Mouse (Mus musculus): ENCODE results near the gene Lcp2.

Gene Lcp2

GRCm38 (mm10) chr11:34034794-34035193 lies 11.9 kb upstream of the Lcp2 start:
- POLR2A ChIA-PET: no interaction called here
- CTCF ChIA-PET: interaction anchor here in 1 of 4 experiments (0.6 kb wide), 1 partner anchor 913 kb away, joined by 3 read pairs; no protein-coding TSS in a partner anchor

- ChIA-PET POLR2A (no interaction called here), CTCF (no interaction called here)
Measured at GRCm38 (mm10) chr11:34035909-34036658, 10.6 kb upstream of the Lcp2 start.

GRCm38 (mm10) chr11:34040061-34040460 lies 6.7 kb upstream of the Lcp2 start:
- ChIA-PET POLR2A (no interaction called here), CTCF (interaction anchor here in 1 of 4 experiments (0.7 kb wide), 1 partner anchor 8 kb away, joined by 3 read pairs; no protein-coding TSS in a partner anchor)

GRCm38 (mm10) chr11:34042808-34043207 lies 3.9 kb upstream of the Lcp2 start:
- CTCF ChIA-PET: interaction anchor here in 1 of 4 experiments (0.6 kb wide), 1 partner anchor 108 kb away, joined by 3 read pairs; no protein-coding TSS in a partner anchor

GRCm38 (mm10) chr11:34047542-34047937 lies 820 bp downstream of the Lcp2 start:
- CTCF ChIA-PET: interaction anchor here in 1 of 4 experiments (0.7 kb wide), 1 partner anchor 945 kb away, joined by 6 read pairs; no protein-coding TSS in a partner anchor
- POLR2A ChIA-PET: no interaction called here

More at GRCm38 (mm10) chr11:34042808-34043207, 3.9 kb upstream of the Lcp2 start:
- POLR2A ChIA-PET: no interaction called here

GRCm38 (mm10) chr11:34048375-34049124 lies 1.8 kb downstream of the Lcp2 start:
- POLR2A ChIA-PET: no interaction called here
- CTCF ChIA-PET: interaction anchor here in 1 of 4 experiments (0.5 to 0.6 kb wide), 2 partner anchors 8 to 46 kb away, joined by 3 to 5 read pairs; no protein-coding TSS in a partner anchor

GRCm38 (mm10) chr11:34049125-34049379 lies 2.3 kb downstream of the Lcp2 start:
- ChIA-PET POLR2A (no interaction called here), CTCF (no interaction called here)

- ChIA-PET CTCF (no interaction called here), POLR2A (no interaction called here)
Measured at GRCm38 (mm10) chr11:34050063-34050462, 3.3 kb downstream of the Lcp2 start.

- POLR2A ChIA-PET: no interaction called here
- CTCF ChIA-PET: no interaction called here
Measured at GRCm38 (mm10) chr11:34050643-34051042, 3.9 kb downstream of the Lcp2 start.

- POLR2A ChIA-PET: no interaction called here
- CTCF ChIA-PET: no interaction called here
Measured at GRCm38 (mm10) chr11:34053031-34053818, 6.5 kb downstream of the Lcp2 start.

- ChIA-PET POLR2A (no interaction called here), CTCF (no interaction called here)
Measured at GRCm38 (mm10) chr11:34054031-34054727, 7.5 kb downstream of the Lcp2 start.

- POLR2A ChIA-PET: no interaction called here
- CTCF ChIA-PET: interaction anchor here in 2 of 4 experiments (0.5 to 0.7 kb wide), 2 partner anchors 247 to 884 kb away, joined by 3 to 8 read pairs; no protein-coding TSS in a partner anchor
Measured at GRCm38 (mm10) chr11:34056715-34057114, 10.0 kb downstream of the Lcp2 start.

- CTCF ChIA-PET: no interaction called here
- POLR2A ChIA-PET: no interaction called here
Measured at GRCm38 (mm10) chr11:34058332-34058731, 11.6 kb downstream of the Lcp2 start.

GRCm38 (mm10) chr11:34058960-34059359 lies 12.2 kb downstream of the Lcp2 start:
- ChIA-PET CTCF (no interaction called here), POLR2A (no interaction called here)

- CTCF ChIA-PET: no interaction called here
- POLR2A ChIA-PET: interaction anchor here in 1 of 4 experiments (0.7 kb wide), 1 partner anchor 104 kb away, joined by 3 read pairs; no protein-coding TSS in a partner anchor
Measured at GRCm38 (mm10) chr11:34061740-34062139, 15.0 kb downstream of the Lcp2 start.

GRCm38 (mm10) chr11:34063257-34063656 lies 16.5 kb downstream of the Lcp2 start:
- ChIA-PET CTCF (interaction anchor here in 1 of 4 experiments (1.1 kb wide), 1 partner anchor 61 kb away, joined by 3 read pairs; no protein-coding TSS in a partner anchor), POLR2A (no interaction called here)

- ChIA-PET POLR2A (no interaction called here), CTCF (interaction anchor here in 1 of 4 experiments (1.1 kb wide), 1 partner anchor 61 kb away, joined by 3 read pairs; no protein-coding TSS in a partner anchor)
Measured at GRCm38 (mm10) chr11:34063702-34064485, 17.2 kb downstream of the Lcp2 start.

GRCm38 (mm10) chr11:34070596-34070995 lies 23.9 kb downstream of the Lcp2 start:
- POLR2A ChIA-PET: no interaction called here
- CTCF ChIA-PET: no interaction called here

GRCm38 (mm10) chr11:34072309-34072708 lies 25.6 kb downstream of the Lcp2 start:
- POLR2A ChIA-PET: no interaction called here

More at GRCm38 (mm10) chr11:34072309-34072708, 25.6 kb downstream of the Lcp2 start:
- CTCF ChIA-PET: interaction anchor here in 3 of 4 experiments (0.6 to 0.9 kb wide), 4 partner anchors 51 to 858 kb away, joined by 3 to 4 read pairs (median 3); no protein-coding TSS in a partner anchor

Data from embryonic stem cell, embryonic (primary cell).